Comparison of ENCODE assay signal across 11 mouse cellular contexts in genomic region chr11:67920226-67920960, GRCm38 (mm10). TPM values are rescaled to one million over a fixed set of nuclear protein-coding genes. Genes with fewer than 3 reads are reported as not detected.
A peak's percentile ranks its signal among the peaks of the same experiment; 100 is the strongest.
DNase-seq lines count a peak whose midpoint lies in the region; ATAC-seq and TF ChIP-seq lines count a peak whose summit lies in the region.
"Had no signal": no experiment of that assay in that cellular context is flagged by ENCODE, and none has a peak within 500 bp of the region (broad histone marks: within the 10 kb centered on the region; RNA-seq: fewer than 3 reads in every experiment).

No protein-coding gene starts in this region.

- H3K27ac ChIP-seq in kidney, adult 2 months (ENCODE audit: insufficient read depth, low read depth, low read length), result no peak overlapping the region; the same call in 1 of the 2 replicates
- H3K27ac ChIP-seq in intestine, embryonic 16.5 days (ENCODE audit: low read length), result no peak overlapping the region
- no peak overlapping the region for H3K27ac ChIP-seq in layer of hippocampus, adult 2 months

- no peaks in the 10 kb centered on the region for H3K27me3 ChIP-seq in kidney, adult 2 months (replicated peaks; ENCODE audit: control insufficient read depth, insufficient read depth, low read length)
- H3K27me3 ChIP-seq in intestine, embryonic 16.5 days (replicated peaks; ENCODE audit: control insufficient read depth, insufficient read depth, low read length), result 0 out of 2 replicates have a peak, but pooled peaks cover 2% of the 10 kb centered on the region

- peak; percentile 19 for DNase-seq in adrenal gland, adult 8-10 months
- no peak for DNase-seq in adrenal gland, postnatal 4 days (ENCODE audit: low spot score in 2 of 2)
- no peak for DNase-seq in kidney, adult 2 months
- no peak for DNase-seq in kidney, postnatal 36 days
- peak; percentile 78 for DNase-seq in 416B (ENCODE audit: low read depth)
- no peak for DNase-seq in urinary bladder, postnatal 14 days (ENCODE audit: low spot score)
- DNase-seq in layer of hippocampus, adult 2 months (ENCODE audit: low spot score in 2 of 2), result no peak
- DNase-seq: cerebellum, postnatal 36 days; kidney, adult 8-10 months had no signal

- H3K9ac ChIP-seq in intestine, embryonic 16.5 days (ENCODE audit: low read depth, low read length), result 0 out of 2 replicates have a peak overlapping the region, but pooled peaks have one; percentile 78

- WGBS in kidney, adult 2 months, result 66% methylated on average over 9 of the region's 9 CpGs
- WGBS in intestine, embryonic 16.5 days, result 39% methylated on average over 9 of the region's 9 CpGs

- no peak for TF ChIP-seq CTCF in kidney, adult 2 months (conservative IDR thresholded peaks at IDR 0.05; ENCODE audit: insufficient read depth, insufficient read length, low read depth, low read length)
- TF ChIP-seq CTCF in layer of hippocampus, adult 2 months (conservative IDR thresholded peaks at IDR 0.05), result no peak

- ATAC-seq in intestine, embryonic 16.5 days, result no peak

- H3K4me3 ChIP-seq in kidney, adult 2 months (ENCODE audit: insufficient read depth, low read depth, low read length), result peak overlapping the region; percentile 78
- peak overlapping the region; percentile 79 for H3K4me3 ChIP-seq in intestine, embryonic 16.5 days (ENCODE audit: low read length)
- H3K4me3 ChIP-seq in layer of hippocampus, adult 2 months, result no peak overlapping the region

- no peaks in the 10 kb centered on the region for H3K9me3 ChIP-seq in intestine, embryonic 16.5 days (ENCODE audit: control insufficient read depth, low read length)

- H3K4me2 ChIP-seq in intestine, embryonic 16.5 days (ENCODE audit: low read depth, low read length), result peak overlapping the region; percentile 96

- TF ChIP-seq POLR2A in kidney, adult 2 months (IDR thresholded peaks at IDR 0.05; ENCODE audit: low read depth, low read length), result no peak

- H3K4me1 ChIP-seq in kidney, adult 2 months (ENCODE audit: control insufficient read depth, insufficient read depth, low read length), result peaks cover 3% of the 10 kb centered on the region; the same call in 1 of the 2 replicates
- H3K4me1 ChIP-seq in intestine, embryonic 16.5 days (ENCODE audit: control insufficient read depth, insufficient read depth, low read length), result no peaks in the 10 kb centered on the region

- no peaks in the 10 kb centered on the region for H3K36me3 ChIP-seq in kidney, adult 2 months (ENCODE audit: control insufficient read depth, insufficient read depth, low read length)
- no peaks in the 10 kb centered on the region for H3K36me3 ChIP-seq in intestine, embryonic 16.5 days (ENCODE audit: control insufficient read depth, insufficient read depth, low read length)

RNA-seq across cellular contexts. Expression of gene Usp43, which starts 1.6 kb away (rescaled TPM):
- 1 to 10 TPM in 3 of 4 experiments, under 1 TPM in 1; 0.52 to 1.5 (median 1.1) TPM for total RNA-seq in adrenal gland, adult 8-10 months (2022)
- 1 to 10 TPM; 1.4 to 3.3 TPM for total RNA-seq in adrenal gland, postnatal 4 days (2021)
- polyA plus RNA-seq in kidney, adult 2 months (2012; rRNA removed), result 3.0 and 3.5 TPM in 2 replicates
- polyA plus RNA-seq in intestine, embryonic 16.5 days (2015; fragmentation: Nextera tagmentation; extraction: Ambion mirVana), result 3.3 and 4.0 TPM in 2 replicates
- under 1 TPM; 0.91 to 0.95 TPM for total RNA-seq in layer of hippocampus, adult 2 months (2021)
- total RNA-seq: liver, adult 2 months had no signal

RNA-seq across cellular contexts. Expression of gene Cfap52, which starts 45.1 kb away (rescaled TPM):
- not detected for total RNA-seq in adrenal gland, adult 8-10 months (2022)
- total RNA-seq in adrenal gland, postnatal 4 days (2021), result under 1 TPM; 0.54 to 0.59 TPM
- polyA plus RNA-seq in kidney, adult 2 months (2012; rRNA removed), result 1.9 and 4.8 TPM in 2 replicates
- 0.57 and 0.89 TPM in 2 replicates for polyA plus RNA-seq in intestine, embryonic 16.5 days (2015; fragmentation: Nextera tagmentation; extraction: Ambion mirVana)
- 1 to 10 TPM in 1 of 2 experiments, under 1 TPM in 1; 0.86 to 1.7 TPM for total RNA-seq in layer of hippocampus, adult 2 months (2021)
- total RNA-seq: liver, adult 2 months had no signal
- polyA plus RNA-seq: liver, adult 2 months had no signal

RNA-seq across cellular contexts. Expression of gene Stx8, which starts 45.6 kb away (rescaled TPM):
- total RNA-seq in adrenal gland, adult 8-10 months (2022), result 10 to 100 TPM; 31.1 to 39.6 (median 38.3) TPM
- total RNA-seq in adrenal gland, postnatal 4 days (2021), result 10 to 100 TPM; 32.1 to 33.7 TPM
- 6.9 and 10.7 TPM in 2 replicates for polyA plus RNA-seq in kidney, adult 2 months (2012; rRNA removed)
- 63.5 and 64.2 TPM in 2 replicates for polyA plus RNA-seq in intestine, embryonic 16.5 days (2015; fragmentation: Nextera tagmentation; extraction: Ambion mirVana)
- total RNA-seq in layer of hippocampus, adult 2 months (2021), result 10 to 100 TPM; 33.4 to 35.0 TPM

Comparison
In these comparisons a context has a peak if more than half of its experiments do, and no peak if none do; other contexts are left out.
1. DNase-seq: peak in adrenal gland, adult 8-10 months (single experiment) and 416B (single experiment); none in adrenal gland, postnatal 4 days (0 of 2), kidney, adult 2 months (single experiment), kidney, postnatal 36 days (0 of 2), urinary bladder, postnatal 14 days (single experiment) and layer of hippocampus, adult 2 months (0 of 2).